ENCODE assay signal across 8 mouse cellular contexts in the genomic region with DNA sequence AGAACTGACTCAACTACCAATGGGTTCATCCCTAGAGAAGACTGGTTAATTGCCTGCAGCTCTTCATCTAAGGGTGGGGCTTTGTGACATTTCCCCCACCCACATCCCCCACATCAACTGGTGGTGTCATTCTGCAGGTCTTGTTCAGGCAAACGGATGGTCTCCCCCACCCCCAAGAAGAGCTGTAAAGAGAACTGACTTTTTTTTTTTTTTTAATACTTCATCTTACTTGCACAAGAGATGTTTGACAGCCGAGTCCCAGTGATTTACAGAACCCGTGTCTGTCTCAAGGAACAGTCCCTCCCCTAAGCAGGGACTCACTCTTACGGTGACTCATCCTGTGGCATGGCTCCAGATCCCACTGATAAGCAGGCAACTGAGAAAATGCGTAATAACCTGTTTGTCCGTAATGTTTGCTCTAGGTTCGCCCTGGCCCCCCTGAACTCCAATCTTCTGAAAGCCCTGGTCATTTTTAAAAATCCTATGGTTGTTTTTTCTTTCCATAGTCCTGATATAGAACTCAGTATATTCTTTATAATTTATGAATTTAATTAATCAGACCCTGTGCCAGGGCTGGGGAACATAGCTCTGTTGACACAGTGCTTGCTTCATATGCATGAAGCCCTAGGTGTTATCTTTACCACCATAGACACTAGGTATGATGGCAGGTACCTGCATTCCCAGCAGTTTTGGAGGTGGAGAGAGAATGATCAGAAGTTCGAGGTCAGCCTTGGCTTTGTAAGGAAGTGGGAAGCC. TPM values are rescaled to one million over a fixed set of nuclear protein-coding genes. Genes with fewer than 3 reads are reported as not detected.
DNase-seq lines count a peak whose midpoint lies in the region; ATAC-seq and TF ChIP-seq lines count a peak whose summit lies in the region.

No protein-coding gene starts in this region.

- intact Hi-C loops in gastrocnemius, adult 2 months (cut with DNase I), result no loop called here

- WGBS in midbrain, embryonic 16.5 days, result 77% methylated on average over 8 of the region's 8 CpGs
- 81% methylated on average over 8 of the region's 8 CpGs for WGBS in hindbrain, embryonic 10.5 days

- H3K9ac ChIP-seq in midbrain, embryonic 16.5 days (ENCODE audit: low read depth, low read length), result no peak overlapping the region

- no peaks in the 10 kb centered on the region; the same call in 1 of the 2 replicates for H3K4me1 ChIP-seq in midbrain, embryonic 16.5 days (ENCODE audit: control insufficient read depth, insufficient read depth, low read length)
- H3K4me1 ChIP-seq in hindbrain, embryonic 10.5 days (replicated peaks), result peaks cover 14% of the 10 kb centered on the region

- no peak overlapping the region for H3K27ac ChIP-seq in gastrocnemius, adult 2 months
- no peak overlapping the region for H3K27ac ChIP-seq in midbrain, embryonic 16.5 days (ENCODE audit: low read length)
- H3K27ac ChIP-seq in hindbrain, embryonic 10.5 days, result no peak overlapping the region

- H3K27me3 ChIP-seq in midbrain, embryonic 16.5 days (ENCODE audit: control insufficient read depth, insufficient read depth, low read depth, low read length), result no peaks in the 10 kb centered on the region; the same call in none of the 2 replicates
- peaks cover 28% of the 10 kb centered on the region for H3K27me3 ChIP-seq in hindbrain, embryonic 10.5 days (ENCODE audit: insufficient read depth, poor library complexity, severe bottlenecking)

- ATAC-seq in midbrain, embryonic 16.5 days, result no peak

- H3K4me2 ChIP-seq in midbrain, embryonic 16.5 days (ENCODE audit: low read length), result no peak overlapping the region

- TF ChIP-seq CTCF in gastrocnemius, adult 2 months (IDR thresholded peaks at IDR 0.05), result no peak

- H3K9me3 ChIP-seq in midbrain, embryonic 16.5 days (replicated peaks; ENCODE audit: control insufficient read depth, low read length, poor library complexity, severe bottlenecking), result no peaks in the 10 kb centered on the region
- no peaks in the 10 kb centered on the region for H3K9me3 ChIP-seq in hindbrain, embryonic 10.5 days

- H3K4me3 ChIP-seq in gastrocnemius, adult 2 months, result no peak overlapping the region
- H3K4me3 ChIP-seq in midbrain, embryonic 16.5 days (ENCODE audit: low read depth, low read length), result no peak overlapping the region
- no peak overlapping the region for H3K4me3 ChIP-seq in hindbrain, embryonic 10.5 days

- peak; percentile 41 for DNase-seq in gastrocnemius, adult 2 months
- no peak for DNase-seq in gastrocnemius, postnatal 10 days
- DNase-seq in CD4-positive, CD25-positive, alpha-beta regulatory T cell, adult 2 months (ENCODE audit: low read depth, low spot score), result peak; percentile 55
- peak; percentile 58 for DNase-seq in c-Kit-positive CD71-negative TER-119-negative erythroid progenitor cells, embryonic 14.5 days (ENCODE audit: low read depth)
- DNase-seq in lung, postnatal 36 days, result peak; percentile 66
- DNase-seq in spleen, adult 18-20 months, result no peak
- no peak for DNase-seq in hindbrain, embryonic 10.5 days (ENCODE audit: low spot score)

- no peaks in the 10 kb centered on the region for H3K36me3 ChIP-seq in midbrain, embryonic 16.5 days (ENCODE audit: control insufficient read depth, insufficient read depth, low read length)
- H3K36me3 ChIP-seq in hindbrain, embryonic 10.5 days, result no peaks in the 10 kb centered on the region

RNA-seq across cellular contexts. Expression of gene Tgfbr3, which starts 5.8 kb away (rescaled TPM):
- total RNA-seq in gastrocnemius, adult 2 months (2021), result 10 to 100 TPM; 20.5 to 22.9 TPM
- 10 to 100 TPM; 37.3 to 42.6 TPM for total RNA-seq in gastrocnemius, postnatal 10 days (2021)
- 3.5 and 4.3 TPM in 2 replicates for polyA plus RNA-seq in midbrain, embryonic 16.5 days (2015; fragmentation: Nextera tagmentation; extraction: Ambion mirVana)
- polyA plus RNA-seq in hindbrain, embryonic 10.5 days (2016; fragmentation: Nextera tagmentation; extraction: Ambion mirVana), result 8.3 and 11.1 TPM in 2 replicates

RNA-seq across cellular contexts. Expression of gene Brdt, which starts 35.7 kb away (rescaled TPM):
- 1 to 10 TPM; 2.1 to 2.3 TPM for total RNA-seq in gastrocnemius, adult 2 months (2021)
- 1 to 10 TPM; 4.3 to 4.4 TPM for total RNA-seq in gastrocnemius, postnatal 10 days (2021)
- 3.3 and 3.7 TPM in 2 replicates for polyA plus RNA-seq in midbrain, embryonic 16.5 days (2015; fragmentation: Nextera tagmentation; extraction: Ambion mirVana)
- 1.0 and 1.4 TPM in 2 replicates for polyA plus RNA-seq in hindbrain, embryonic 10.5 days (2016; fragmentation: Nextera tagmentation; extraction: Ambion mirVana)

Comparison
In these comparisons a context has a peak if more than half of its experiments do, and no peak if none do; other contexts are left out.
1. DNase-seq: peak in gastrocnemius, adult 2 months (single experiment), CD4-positive, CD25-positive, alpha-beta regulatory T cell, adult 2 months (single experiment), c-Kit-positive CD71-negative TER-119-negative erythroid progenitor cells, embryonic 14.5 days (single experiment) and lung, postnatal 36 days (single experiment); none in gastrocnemius, postnatal 10 days (single experiment), spleen, adult 18-20 months (0 of 2) and hindbrain, embryonic 10.5 days (single experiment).